Mouse (Mus musculus): ENCODE results near the gene Lmo2.

DNA sequence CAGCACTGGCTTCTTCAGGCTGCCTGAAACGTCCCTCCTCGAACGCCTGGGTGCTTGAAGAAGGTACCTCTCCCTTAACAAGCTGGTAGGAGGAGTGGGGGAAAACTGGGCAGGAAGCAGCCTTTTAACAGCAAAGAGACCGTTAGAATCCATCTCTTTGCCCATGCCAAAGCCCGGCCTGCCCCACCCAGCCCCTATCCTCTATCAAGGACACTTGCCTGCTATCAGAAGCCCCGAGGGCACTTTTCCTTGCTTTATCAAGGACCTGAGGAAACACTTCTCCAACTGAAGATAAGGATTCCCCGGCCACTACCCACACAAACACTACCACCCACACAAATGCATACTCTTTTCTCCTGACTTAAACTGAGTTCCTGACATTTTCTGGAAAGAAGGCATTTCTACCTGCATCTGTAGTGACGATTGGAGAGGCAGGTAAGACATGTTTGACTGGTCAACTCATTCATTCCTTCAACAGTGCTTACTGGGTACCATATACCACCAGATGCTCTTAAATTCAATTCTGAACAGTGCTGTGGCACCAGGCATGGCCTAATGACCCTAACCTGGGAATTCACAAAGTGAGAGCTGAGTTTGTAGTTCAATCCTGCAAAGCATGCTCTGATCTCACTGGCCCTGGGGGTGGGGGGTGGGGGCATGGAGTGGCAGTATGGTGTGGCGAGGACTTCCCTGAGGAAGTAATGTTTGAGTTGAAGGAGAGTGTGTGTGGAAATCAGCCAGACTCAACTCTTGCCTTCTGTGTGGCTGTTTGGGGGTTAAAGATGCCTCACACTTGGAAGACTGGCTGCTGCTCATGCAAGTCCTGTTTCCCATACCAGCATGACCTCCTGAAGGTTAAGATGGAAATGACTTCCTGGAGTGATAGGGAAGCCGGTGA, at the start of gene Lmo2:
- no peak for TF ChIP-seq CTCF (IDR thresholded peaks at IDR 0.05; ENCODE audit: control insufficient read depth, insufficient read depth, insufficient read length)
- TF ChIP-seq CEBPB (IDR thresholded peaks at IDR 0.05; ENCODE audit: low read depth): no peak
- TF ChIP-seq MYOG (IDR thresholded peaks at IDR 0.05; ENCODE audit: control insufficient read depth, extremely low read depth, insufficient read length): no peak
- TF ChIP-seq USF1 (IDR thresholded peaks at IDR 0.05; ENCODE audit: low read depth): no peak
- no peak for TF ChIP-seq MAX (IDR thresholded peaks at IDR 0.05)
- TF ChIP-seq FOSL1 (IDR thresholded peaks at IDR 0.05; ENCODE audit: insufficient read depth, low read length, poor library complexity, severe bottlenecking): no peak
- TF ChIP-seq MYOD1 (IDR thresholded peaks at IDR 0.05; ENCODE audit: control insufficient read depth, insufficient read length, low read depth): no peak
